Mouse (Mus musculus) fat pad, adult 2 months (tissue): ENCODE measurements around the gene Tns1.

Source experiments
- DNase-seq: peaks from one replicate; pipeline ENCODE4 v3.0.0-alpha.2; 2011; ENCODE audit warnings: low read depth, low spot score; ENCODE audit errors: extremely low read depth

Gene Tns1

DNA sequence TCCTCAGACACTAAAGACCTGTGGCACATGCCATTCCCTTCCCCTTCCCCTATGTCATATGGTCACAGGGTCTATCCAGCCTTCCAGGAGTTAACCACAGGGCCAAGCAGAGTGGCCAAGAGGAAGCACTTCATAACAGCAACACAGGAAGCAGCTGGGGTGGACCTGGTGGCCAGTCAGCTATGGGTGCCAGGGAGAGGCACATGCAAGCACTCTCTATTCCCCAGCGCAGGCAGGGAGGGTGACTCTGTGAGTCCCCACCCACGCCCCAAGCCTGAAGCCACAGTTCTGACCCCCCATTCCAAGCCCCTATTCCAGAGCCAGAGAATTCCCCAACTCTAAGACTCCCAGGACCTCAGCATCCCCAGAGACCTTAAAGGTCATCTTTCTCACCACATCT, 89.5 kb downstream of the Tns1 start:
- no peak for DNase-seq

GRCm38 (mm10) chr1:74034211-74034610, 90.0 kb downstream of the Tns1 start:
- no peak for DNase-seq

DNA sequence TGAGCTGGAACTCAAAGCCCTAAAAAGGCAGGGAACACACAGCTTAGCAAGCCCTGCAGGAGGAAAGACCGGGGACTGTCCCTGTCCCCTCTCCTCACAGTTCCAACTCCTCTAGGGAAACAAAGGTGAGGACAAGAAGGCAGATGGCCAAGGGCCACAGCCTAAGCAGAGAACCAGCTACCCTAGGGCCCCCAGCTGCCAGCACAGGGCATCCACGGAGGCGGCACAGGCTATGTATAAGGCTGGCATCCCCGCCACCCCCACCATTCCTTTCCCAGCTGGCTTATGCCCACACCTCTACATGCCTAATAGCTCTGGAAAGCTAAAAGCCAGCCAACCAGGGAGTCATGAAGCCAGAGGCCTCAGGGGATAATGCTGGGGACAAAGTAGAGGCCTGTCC, 90.8 kb downstream of the Tns1 start:
- DNase-seq: no peak

DNA sequence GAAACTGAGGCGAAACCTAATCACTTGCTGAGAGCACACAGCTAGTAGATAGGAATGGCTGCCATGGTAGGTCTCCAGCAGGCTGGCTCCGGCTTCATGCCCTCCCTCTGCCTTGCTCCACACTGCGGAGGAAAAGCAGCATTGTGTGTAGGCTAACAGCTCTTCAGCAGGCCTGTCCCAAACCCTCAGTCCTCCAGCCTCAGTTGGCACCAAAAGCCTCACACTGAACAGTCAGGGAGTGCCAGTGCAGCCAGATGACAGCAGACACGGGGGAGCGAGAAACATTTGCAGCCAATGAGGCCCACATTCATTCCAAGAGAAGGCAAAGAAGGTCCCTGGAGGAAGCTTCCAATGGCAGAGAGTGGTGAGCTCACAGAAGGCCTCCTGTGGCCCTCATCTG, 91.3 kb downstream of the Tns1 start:
- DNase-seq: no peak

DNA sequence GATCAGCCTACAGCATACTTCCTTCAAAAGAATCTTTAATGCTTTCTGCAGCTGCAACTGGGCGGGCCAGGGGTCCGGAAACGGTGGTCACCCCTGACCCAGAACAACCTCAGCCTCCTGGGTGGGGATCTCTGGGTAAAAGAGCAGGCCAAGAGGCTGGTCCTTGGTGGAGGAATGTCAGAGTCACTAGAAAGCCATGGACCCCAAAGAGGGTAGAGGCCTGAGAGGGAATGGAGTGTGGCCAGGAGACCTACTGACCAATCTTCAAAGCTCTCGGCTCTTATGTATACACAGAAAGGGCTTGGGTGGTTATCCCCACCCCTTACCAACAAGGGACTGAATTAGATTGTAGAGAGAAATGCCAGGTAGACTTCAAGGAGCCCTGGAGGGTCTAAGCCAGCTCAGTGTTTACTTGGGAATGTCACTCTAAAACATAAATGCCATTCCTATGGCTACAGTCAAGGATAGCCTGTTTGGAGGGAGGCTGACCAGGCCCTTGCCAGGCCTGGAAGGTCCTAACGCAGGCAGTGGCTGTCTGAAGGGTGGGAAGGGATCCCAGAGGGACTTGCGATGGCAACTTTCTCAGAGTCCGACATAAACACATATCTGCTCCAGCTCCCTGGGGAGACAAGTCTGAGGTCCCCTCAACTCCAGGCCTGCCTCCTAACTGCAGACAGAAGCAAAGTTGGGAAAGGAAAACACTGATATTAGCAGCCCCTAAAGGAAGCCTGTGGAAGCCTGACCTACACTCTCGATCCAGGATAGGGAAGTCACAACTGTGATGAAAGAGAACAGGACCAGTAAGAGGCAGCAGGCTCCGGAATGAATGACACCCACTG, 92.3 kb downstream of the Tns1 start:
- no peak for DNase-seq

DNA sequence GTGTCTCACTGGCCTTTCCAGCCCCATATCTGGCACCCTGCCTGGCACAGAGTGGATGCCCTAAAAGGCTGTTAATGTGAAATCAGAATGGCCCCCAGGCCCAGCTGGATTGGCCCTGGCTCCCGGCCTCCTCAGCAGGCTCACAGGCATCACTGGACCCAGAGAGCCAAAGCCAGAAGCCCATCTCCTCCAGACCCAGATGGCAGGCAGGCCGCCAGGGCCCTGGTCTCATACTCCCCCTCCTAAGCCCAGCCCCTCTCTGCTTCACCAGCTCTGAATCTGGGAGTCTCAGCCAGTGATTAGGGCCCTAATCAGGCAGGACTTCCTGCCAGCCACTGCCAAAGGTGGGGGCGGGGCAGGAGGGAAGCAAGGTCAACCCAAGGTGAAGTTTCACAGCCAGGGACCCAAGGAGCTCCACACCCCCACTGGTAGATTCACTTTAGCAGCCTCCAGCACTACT, 93.3 kb downstream of the Tns1 start:
- no peak for DNase-seq

DNA sequence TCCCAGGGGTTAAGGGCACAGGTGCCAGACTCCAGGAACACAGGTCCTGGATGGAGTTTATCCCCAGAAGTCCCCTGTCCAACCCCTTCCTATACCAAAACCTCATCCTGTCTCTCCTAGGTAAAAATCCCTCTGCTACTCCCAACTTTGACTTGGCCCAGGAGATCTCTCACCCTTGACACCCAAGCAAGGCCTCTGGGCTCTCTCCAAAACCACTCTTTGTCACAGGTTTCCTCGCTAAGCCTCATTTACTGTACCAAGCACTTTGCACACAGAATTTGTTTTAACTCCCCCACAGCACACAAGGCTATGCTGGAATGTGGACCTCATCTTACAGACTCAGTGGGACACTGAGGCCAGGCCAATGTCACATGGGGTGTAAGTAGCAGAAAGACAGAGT, 94.0 kb downstream of the Tns1 start:
- DNase-seq: no peak

DNA sequence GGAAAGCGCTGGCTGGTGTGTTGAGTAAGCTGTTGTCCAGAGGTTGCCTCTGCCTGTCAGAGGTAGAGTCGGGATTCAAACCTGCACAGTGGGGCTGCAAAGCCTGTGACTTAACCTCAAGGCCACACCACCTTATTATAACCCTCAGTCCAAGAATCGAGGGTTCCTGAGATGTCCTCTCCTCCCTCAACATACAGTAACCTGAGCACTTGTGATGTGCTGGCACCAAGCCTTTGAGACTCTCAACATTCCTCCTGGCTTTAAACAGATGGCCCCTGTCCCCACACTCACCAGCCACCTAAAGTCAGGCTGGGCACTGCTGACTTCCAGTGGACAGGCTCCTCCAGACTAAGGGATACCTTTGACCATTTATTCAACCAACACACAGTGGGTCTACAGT, 94.6 kb downstream of the Tns1 start:
- no peak for DNase-seq

DNA sequence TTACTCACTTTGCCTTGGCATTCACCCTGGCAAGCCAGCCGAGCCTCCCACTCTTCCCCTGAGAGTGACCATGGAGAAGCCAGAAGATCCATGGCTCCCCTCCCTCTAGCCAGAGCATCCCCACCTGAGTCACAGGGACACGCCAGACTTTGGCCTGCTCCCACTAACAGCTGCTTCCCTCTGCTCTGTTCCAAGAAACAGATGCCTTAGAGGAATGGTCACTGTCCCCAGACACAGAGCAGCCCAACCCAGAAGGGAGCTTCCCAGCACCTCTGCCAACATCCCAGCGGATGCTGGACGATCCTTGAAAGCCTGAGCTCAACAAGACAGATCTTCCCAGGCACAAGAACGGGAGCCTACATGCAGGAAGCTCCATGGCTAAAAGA, 95.4 kb downstream of the Tns1 start:
- no peak for DNase-seq

DNA sequence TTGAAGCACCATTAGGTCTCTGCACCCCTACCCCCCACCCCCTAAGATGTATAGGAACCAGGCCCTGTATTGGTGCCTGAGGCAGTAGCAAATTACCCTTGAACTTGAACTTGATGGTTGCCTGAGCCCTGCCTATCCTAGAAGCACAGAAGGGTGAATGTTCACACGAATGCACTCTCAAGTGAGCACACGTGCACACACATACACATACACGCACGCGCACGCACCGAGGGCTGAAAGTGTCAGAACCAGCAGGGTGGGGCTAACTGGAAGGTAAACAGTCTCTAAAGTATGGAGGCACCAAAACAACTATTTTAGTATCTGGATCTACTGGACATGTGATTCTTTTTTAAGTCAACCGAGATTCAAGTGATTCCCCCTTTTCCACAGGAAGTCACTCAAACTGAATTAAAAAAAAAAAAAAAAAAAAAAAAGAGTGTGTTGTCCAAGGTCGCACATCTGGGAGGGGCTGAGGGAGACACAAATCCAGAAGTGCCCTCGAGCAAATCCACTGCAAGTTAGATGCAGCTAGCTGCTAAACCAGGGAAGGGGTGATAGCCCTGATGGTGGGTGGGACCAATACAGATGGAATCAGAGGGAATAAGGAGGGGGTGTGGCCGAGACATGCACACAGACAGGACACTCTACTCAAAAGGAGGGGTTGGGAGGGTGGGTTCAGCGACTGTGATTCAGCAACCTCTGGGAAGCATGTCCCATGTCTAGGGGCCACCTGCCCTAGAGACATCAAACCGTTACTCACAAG, 96.0 kb downstream of the Tns1 start:
- DNase-seq: no peak

DNA sequence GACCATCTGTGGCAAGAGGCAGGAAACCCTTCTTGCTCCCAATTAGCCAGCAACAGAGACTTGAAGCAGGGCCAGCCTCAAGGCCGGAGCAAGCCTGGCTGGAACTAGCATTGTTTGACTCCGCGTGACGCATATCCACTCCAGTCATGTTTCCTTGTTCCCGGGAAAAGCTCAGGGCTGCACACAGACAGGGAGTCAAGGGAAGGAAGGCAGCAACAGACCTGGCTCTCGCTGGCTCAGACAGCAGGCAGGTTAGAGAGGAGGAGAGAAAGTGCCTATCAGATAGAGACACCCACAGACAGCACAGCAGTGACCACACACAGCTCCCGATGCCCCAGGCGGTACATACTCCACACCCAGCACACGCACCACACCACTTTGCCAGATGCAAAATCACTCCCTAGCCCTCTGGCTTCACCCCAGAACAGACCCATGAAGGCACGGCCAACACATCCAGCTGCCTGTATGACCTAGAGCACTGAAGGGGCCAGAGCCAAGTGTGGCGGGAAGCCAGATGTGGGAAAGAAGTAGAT, 96.6 kb downstream of the Tns1 start:
- DNase-seq: no peak

GRCm38 (mm10) chr1:74026703-74027195, 97.5 kb downstream of the Tns1 start:
- no peak for DNase-seq

DNA sequence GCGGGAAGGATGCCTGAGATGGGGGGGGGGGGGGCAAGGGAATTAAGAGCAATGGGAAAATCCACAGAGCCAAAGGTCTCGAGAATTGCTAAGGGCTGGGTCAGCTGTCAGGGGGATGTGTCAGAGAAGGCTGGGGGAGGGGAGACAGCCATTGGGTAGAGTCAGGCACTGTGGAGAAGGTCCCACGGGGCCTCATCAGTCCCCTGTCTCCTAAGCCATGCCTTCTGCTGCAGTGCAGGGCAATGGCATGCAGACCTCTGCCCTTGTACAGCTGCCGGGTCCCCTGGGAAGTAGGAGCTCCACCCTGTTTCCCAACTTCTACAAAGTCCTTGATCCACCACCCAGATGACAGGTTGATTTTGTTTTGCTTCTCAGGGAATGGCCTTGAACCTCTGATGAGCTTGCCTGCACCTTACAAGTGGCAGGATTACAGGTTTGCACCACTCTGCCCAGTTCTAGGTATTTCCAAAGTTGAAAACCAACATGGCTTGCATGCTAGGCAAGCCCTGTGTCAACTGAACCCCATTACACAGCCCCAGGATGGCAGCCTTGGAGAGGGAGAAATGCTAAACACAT, 98.5 kb downstream of the Tns1 start:
- DNase-seq: no peak

DNA sequence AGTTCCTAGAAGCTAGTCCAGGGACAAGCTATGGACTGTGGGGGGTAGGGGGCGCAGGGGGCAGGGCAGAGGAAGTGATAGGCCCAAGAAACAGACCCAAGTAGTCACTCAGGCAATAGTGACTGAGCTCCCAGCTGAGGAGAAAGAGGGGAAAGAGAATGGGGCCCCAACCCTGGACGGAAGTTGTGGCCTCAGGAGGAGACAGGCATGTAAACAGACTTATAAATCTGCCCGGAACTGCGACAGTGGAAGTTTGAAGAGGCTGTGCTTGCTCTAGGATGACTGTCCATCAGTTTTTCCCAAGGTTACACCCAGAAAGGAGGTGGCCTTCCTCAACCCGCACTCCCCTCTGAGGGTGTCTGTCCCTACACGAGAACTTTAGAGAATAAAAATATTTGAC, 99.0 kb downstream of the Tns1 start:
- no peak for DNase-seq

DNA sequence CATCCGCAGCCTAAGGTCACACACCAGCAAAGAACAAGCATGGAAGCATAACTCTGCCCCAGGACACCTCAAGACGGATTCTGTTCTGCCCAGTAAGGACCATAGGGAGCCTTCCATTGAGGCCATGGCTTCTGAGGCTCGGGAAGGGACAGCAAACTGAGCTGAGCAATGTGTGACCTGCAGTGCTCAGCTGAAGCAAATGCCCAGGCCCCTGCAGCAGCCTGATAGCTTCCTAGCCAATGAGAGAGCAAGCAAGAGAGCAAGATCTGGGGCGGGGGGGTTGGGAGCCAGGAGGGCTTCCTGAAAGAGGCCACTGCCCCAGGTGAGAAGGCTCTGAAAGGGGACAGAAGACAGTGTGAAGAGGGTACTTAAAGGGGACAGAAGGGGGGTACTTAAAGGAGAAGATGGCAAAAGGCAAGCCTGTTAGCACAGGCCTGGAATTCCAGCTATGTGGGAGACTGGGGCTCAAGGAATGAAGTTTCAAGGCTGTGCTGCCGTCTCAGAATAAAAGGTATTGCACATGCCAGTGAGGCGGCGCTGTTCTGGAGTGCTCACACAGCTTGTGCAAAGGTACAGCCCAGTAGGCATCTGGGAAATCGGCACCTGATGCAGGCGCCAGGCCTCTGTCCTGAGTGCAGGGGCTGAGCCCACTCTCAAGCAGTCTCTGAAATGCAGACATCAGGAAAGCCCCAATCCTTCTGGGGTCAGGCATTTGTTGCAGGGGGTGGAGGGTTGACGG, 99.6 kb downstream of the Tns1 start:
- DNase-seq: no peak

DNA sequence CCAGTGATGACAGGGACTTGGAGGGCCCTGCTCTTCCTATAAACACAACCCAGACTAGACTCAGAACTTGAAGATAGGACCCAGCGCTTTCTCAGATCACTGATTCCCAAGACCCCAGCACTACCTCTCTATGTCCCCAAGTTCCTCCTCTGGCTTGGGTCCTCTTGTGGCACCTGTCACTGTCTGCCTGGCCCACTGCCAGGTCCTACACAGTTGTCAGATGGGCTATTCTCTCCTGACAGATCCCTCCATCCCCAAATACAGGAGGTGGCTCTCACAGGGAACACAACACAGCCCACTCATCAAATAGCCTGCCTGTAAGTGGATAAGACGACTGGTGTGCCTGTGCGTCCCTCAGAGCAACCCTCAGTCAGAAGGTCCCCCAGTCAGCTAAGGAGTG, 101.3 kb downstream of the Tns1 start:
- DNase-seq: no peak

DNA sequence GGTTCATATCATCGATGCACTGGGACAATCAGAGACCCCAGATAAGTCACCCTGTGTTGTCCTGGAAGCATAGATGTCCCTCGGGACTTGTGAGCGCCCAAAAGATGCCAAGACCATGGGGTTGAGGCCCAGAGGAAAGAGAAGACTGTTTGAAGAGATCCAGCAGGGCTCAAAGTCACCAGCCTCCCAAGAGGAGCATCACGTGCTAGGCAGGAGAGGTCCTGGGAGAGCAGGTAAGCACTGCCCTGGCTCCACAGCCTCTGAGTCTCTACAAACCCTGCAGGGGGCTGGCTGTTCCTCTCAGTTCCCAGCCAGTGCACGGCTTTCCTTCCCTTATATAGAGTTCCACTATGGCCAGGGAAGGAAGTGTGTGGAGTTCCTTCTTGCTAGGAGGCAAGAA, 101.7 kb downstream of the Tns1 start:
- no peak for DNase-seq

- DNase-seq: no peak
Observed at GRCm38 (mm10) chr1:74020235-74020634, 104.0 kb downstream of the Tns1 start.

DNA sequence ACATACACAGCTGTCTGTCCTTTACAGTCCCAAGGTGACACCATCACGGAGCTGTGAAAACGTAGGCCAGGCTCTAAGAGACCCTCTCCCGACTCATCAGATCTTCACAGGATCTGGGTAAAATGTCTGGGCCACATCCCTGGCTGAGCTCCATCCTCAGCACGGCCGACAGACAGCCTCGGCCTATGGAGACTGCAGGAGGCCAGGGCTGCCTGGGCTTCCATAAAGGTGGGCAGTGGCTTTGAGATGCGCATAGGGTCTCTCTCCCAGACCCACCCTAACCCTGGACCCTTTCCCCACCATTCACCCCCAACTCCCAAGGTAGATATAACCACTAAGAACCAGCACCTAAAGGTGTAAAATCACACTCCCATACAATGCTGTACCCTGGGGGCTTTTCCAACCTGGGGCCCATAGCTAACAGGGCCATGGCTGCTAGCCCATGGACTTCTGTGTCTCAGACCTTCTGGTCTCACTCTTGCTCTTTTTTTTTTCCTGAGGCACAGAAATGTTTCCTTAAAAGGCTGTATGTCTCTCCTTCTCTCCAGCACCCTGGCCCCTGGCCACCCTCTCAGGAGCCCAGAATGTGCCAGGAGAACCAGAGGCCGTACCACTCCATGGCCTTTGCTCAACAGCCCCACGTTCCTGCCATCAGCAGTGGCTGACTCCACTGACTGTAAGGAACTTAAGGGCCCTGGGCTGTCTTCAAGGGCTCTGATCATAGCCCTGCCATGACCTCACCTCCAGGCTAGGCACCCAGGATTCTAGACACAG, 106.7 kb downstream of the Tns1 start:
- DNase-seq: no peak

DNA sequence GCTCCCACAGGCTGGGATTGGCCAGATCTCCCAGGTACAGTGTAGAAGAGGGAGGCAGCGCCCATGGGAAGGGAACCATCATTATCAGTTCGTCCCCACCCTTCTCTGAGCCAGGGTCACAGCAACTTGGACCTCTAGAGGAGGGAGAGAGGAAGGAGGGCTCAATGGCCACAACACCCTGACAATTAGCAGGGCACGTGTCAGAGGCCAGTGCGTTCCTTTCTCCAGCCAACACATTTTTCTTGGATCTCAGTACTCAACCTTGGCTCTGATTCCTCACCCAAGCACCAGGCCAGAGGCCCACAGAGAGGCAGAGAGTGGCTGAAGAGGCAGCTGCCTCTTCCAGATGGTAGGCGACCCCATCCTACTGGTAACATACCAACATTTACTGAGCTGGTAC, 107.6 kb downstream of the Tns1 start:
- DNase-seq: no peak
